Mouse (Mus musculus): ENCODE measurements around the gene Gm49450.
"Not testable (repeated sequence)": the region's sequence is repeated elsewhere in the genome, so short reads cannot be mapped to it uniquely, and the experiment has no call there.

Gene Gm49450

GRCm38 (mm10) chr15:98924682-98925081, 28.7 kb downstream of the Gm49450 start:
- no peak for DNase-seq (ENCODE audit: low read depth, low spot score)

- no peak for DNase-seq (ENCODE audit: low read depth, low spot score)
Measured at GRCm38 (mm10) chr15:98923031-98923537, 30.3 kb downstream of the Gm49450 start.

GRCm38 (mm10) chr15:98922581-98922980, 30.8 kb downstream of the Gm49450 start:
- no peak for DNase-seq (ENCODE audit: low read depth, low spot score)

- no peak for DNase-seq (ENCODE audit: low read depth, low spot score)
Measured at GRCm38 (mm10) chr15:98921510-98921909, 31.8 kb downstream of the Gm49450 start.

- DNase-seq (ENCODE audit: low read depth, low spot score): not testable (repeated sequence)
Measured at GRCm38 (mm10) chr15:98918499-98918895, 34.9 kb downstream of the Gm49450 start.

GRCm38 (mm10) chr15:98917538-98918498, 35.5 kb downstream of the Gm49450 start, which contains the start of gene Lmbr1l:
Lmbr1l (minus strand) TSS chr15:98918231.
- peak; percentile 99 for DNase-seq (ENCODE audit: low read depth, low spot score)

- DNase-seq (ENCODE audit: low read depth, low spot score): peak; percentile 48
Measured at GRCm38 (mm10) chr15:98917091-98917490, 36.3 kb downstream of the Gm49450 start.

GRCm38 (mm10) chr15:98916016-98916415, 37.3 kb downstream of the Gm49450 start:
- DNase-seq (ENCODE audit: low read depth, low spot score): no peak

GRCm38 (mm10) chr15:98914903-98915302, 38.4 kb downstream of the Gm49450 start:
- DNase-seq (ENCODE audit: low read depth, low spot score): peak; percentile 42

GRCm38 (mm10) chr15:98904692-98905091, 48.7 kb downstream of the Gm49450 start:
- peak; percentile 71 for DNase-seq (ENCODE audit: low read depth, low spot score)

GRCm38 (mm10) chr15:98902600-98902999, 50.8 kb downstream of the Gm49450 start:
- DNase-seq (ENCODE audit: low read depth, low spot score): no peak

- no peak for DNase-seq (ENCODE audit: low read depth, low spot score)
Measured at GRCm38 (mm10) chr15:98901530-98901929, 51.8 kb downstream of the Gm49450 start.

GRCm38 (mm10) chr15:98897928-98898800, 55.2 kb downstream of the Gm49450 start, which contains the start of gene Dhh:
Dhh (minus strand) TSS chr15:98898540.
- DNase-seq (ENCODE audit: low read depth, low spot score): no peak

GRCm38 (mm10) chr15:98897495-98897894, 55.9 kb downstream of the Gm49450 start:
- no peak for DNase-seq (ENCODE audit: low read depth, low spot score)

- no peak for DNase-seq (ENCODE audit: low read depth, low spot score)
Measured at GRCm38 (mm10) chr15:98895635-98896589, 57.4 kb downstream of the Gm49450 start.

- DNase-seq (ENCODE audit: low read depth, low spot score): peak; percentile 25
Measured at GRCm38 (mm10) chr15:98894746-98895634, 58.4 kb downstream of the Gm49450 start.

GRCm38 (mm10) chr15:98893940-98894745, 59.2 kb downstream of the Gm49450 start, which contains the start of gene Rhebl1:
Rhebl1 (minus strand) TSS chr15:98894540.
- DNase-seq (ENCODE audit: low read depth, low spot score): peak; percentile 60

GRCm38 (mm10) chr15:98893036-98893435, 60.3 kb downstream of the Gm49450 start:
- DNase-seq (ENCODE audit: low read depth, low spot score): no peak
